Mouse (Mus musculus): ENCODE measurements around the gene Ttll11.
A peak's percentile ranks its signal among the peaks of the same experiment; 100 is the strongest.

- no peak for TF ChIP-seq POLR2A (IDR thresholded peaks at IDR 0.05; ENCODE audit: low read depth, low read length)
- TF ChIP-seq CTCF (IDR thresholded peaks at IDR 0.05; ENCODE audit: extremely low read depth, insufficient read length, insufficient replicate concordance, low read depth, low read length): peak; percentile 32; the same call in 1 of the 2 replicates
These were observed 124.8 kb downstream of the Ttll11 start for GRCm38 (mm10) chr2:35854877-35855276.
